Mouse (Mus musculus): ENCODE data around the gene Zdhhc18. TPM values are rescaled to one million over a fixed set of nuclear protein-coding genes. Genes with fewer than 3 reads are reported as not detected.
A peak's percentile ranks its signal among the peaks of the same experiment; 100 is the strongest.
"Not testable (repeated sequence)": the region's sequence is repeated elsewhere in the genome, so short reads cannot be mapped to it uniquely, and the experiment has no call there.

Gene Zdhhc18
- polyA plus RNA-seq, 2 experiments from 2014 or later = 20.2 to 22.3 TPM

- ATAC-seq = no peak
Measured at GRCm38 (mm10) chr4:133662945-133663344, 13.0 kb upstream of the Zdhhc18 start.

- no peak for ATAC-seq
Measured at GRCm38 (mm10) chr4:133662421-133662820, 12.5 kb upstream of the Zdhhc18 start.

GRCm38 (mm10) chr4:133660193-133661155, 10.5 kb upstream of the Zdhhc18 start:
- no peak for ATAC-seq

GRCm38 (mm10) chr4:133659497-133660192, 9.7 kb upstream of the Zdhhc18 start:
- ATAC-seq = no peak

GRCm38 (mm10) chr4:133658729-133659128, 8.8 kb upstream of the Zdhhc18 start:
- ATAC-seq = no peak

- no peak for ATAC-seq
Measured at GRCm38 (mm10) chr4:133657829-133658458, 8.0 kb upstream of the Zdhhc18 start.

GRCm38 (mm10) chr4:133656997-133657396, 7.0 kb upstream of the Zdhhc18 start:
- no peak for ATAC-seq

GRCm38 (mm10) chr4:133656294-133656693, 6.3 kb upstream of the Zdhhc18 start:
- no peak for ATAC-seq

- ATAC-seq = not testable (repeated sequence)
Measured at GRCm38 (mm10) chr4:133654070-133654469, 4.1 kb upstream of the Zdhhc18 start.

- ATAC-seq = no peak
Measured at GRCm38 (mm10) chr4:133652746-133653145, 2.8 kb upstream of the Zdhhc18 start.

GRCm38 (mm10) chr4:133651986-133652385, 2.0 kb upstream of the Zdhhc18 start:
- ATAC-seq = no peak

GRCm38 (mm10) chr4:133651445-133651844, 1.5 kb upstream of the Zdhhc18 start:
- no peak for ATAC-seq

- not testable (repeated sequence) for ATAC-seq
Measured at GRCm38 (mm10) chr4:133649464-133649863, 490 bp downstream of the Zdhhc18 start.

- no peak for ATAC-seq
Measured at GRCm38 (mm10) chr4:133645680-133646079, 4.3 kb downstream of the Zdhhc18 start.

GRCm38 (mm10) chr4:133645195-133645594, 4.8 kb downstream of the Zdhhc18 start:
- ATAC-seq = no peak

- no peak for ATAC-seq
Measured at GRCm38 (mm10) chr4:133634043-133634410, 15.9 kb downstream of the Zdhhc18 start.

- ATAC-seq = peak; percentile 70
Measured at GRCm38 (mm10) chr4:133633332-133634042, 16.5 kb downstream of the Zdhhc18 start.

- peak; percentile 30 for ATAC-seq
Measured at GRCm38 (mm10) chr4:133632483-133633327, 17.2 kb downstream of the Zdhhc18 start.

GRCm38 (mm10) chr4:133631769-133632411, 18.1 kb downstream of the Zdhhc18 start:
- ATAC-seq = no peak

- ATAC-seq = no peak
Measured at GRCm38 (mm10) chr4:133631071-133631768, 18.7 kb downstream of the Zdhhc18 start.
